Mouse (Mus musculus): Measurements from ENCODE around the gene Cyp2d11.

GRCm38 (mm10) chr15:82340414-82341035 is 53.3 kb downstream of the Cyp2d11 start:
- no peak for TF ChIP-seq POLR2A (IDR thresholded peaks at IDR 0.05; ENCODE audit: borderline replicate concordance, control insufficient read depth, low read depth, low read length)
- TF ChIP-seq CTCF (IDR thresholded peaks at IDR 0.05; ENCODE audit: control insufficient read depth, insufficient read depth, low read length) = no peak

Data from bone marrow, adult 2 months (tissue).